Mouse (Mus musculus) CH12.LX (cell line): Measurements from ENCODE around the gene Tspan14. TPM values are rescaled to one million over a fixed set of nuclear protein-coding genes. Genes with fewer than 3 reads are reported as not detected.

ENCODE experiments used
- DNase-seq: peaks from one replicate; pipeline ENCODE4 v3.0.0-alpha.2; 2013; ENCODE audit errors: extremely low read depth
- H3K27ac ChIP-seq: 2 replicates; pipeline ENCODE4 v1.5.1; 2012; ENCODE audit warnings: low read depth, mild to moderate bottlenecking, control low read depth, moderate library complexity; ENCODE audit not compliant: insufficient read depth
- H3K27me3 ChIP-seq: replicated peaks from 2 replicates; pipeline ENCODE3; 2012; ENCODE audit warnings: inconsistent platforms
- H3K36me3 ChIP-seq, 2 experiments: replicated peaks in 1 of 2; 2 replicates each; pipeline versions ENCODE3 to v1.6.1; 2012; ENCODE audit warnings: inconsistent platforms in 1 of 2, low read length in 1 of 2, mild to moderate bottlenecking in 1 of 2, mixed read lengths in 1 of 2, moderate library complexity in 1 of 2; ENCODE audit not compliant: control insufficient read depth in 1 of 2, insufficient read depth in 1 of 2
- H3K4me1 ChIP-seq, 2 experiments: 2 replicates each; pipeline ENCODE4 v1.6.1; 2012; ENCODE audit warnings: inconsistent platforms in 1 of 2, moderate library complexity in 1 of 2; ENCODE audit not compliant: insufficient read depth in 2 of 2, control insufficient read depth in 1 of 2
- H3K4me2 ChIP-seq: 2 replicates; pipeline ENCODE4 v1.6.1; 2012; ENCODE audit warnings: low read depth, mild to moderate bottlenecking, control low read depth; ENCODE audit not compliant: poor library complexity, insufficient read depth, severe bottlenecking
- H3K4me3 ChIP-seq, 3 experiments: fragments of 150-350 bp in 1 of 3; sonication (generic) in 1 of 3; replicated peaks in 1 of 3; 2 replicates each; pipeline versions ENCODE3 to v1.5.1; 2011 to 2012; ENCODE audit warnings: low read depth in 2 of 3, low read length in 2 of 3, mild to moderate bottlenecking in 2 of 3, moderate library complexity in 2 of 3, control low read depth in 1 of 3, improper control_type of control experiment in 1 of 3, inconsistent platforms in 1 of 3, mixed read lengths in 1 of 3; ENCODE audit not compliant: poor library complexity in 1 of 3
- H3K79me2 ChIP-seq: replicated peaks from 2 replicates; pipeline ENCODE4 v1.6.1; 2012; ENCODE audit warnings: mild to moderate bottlenecking, moderate library complexity; ENCODE audit not compliant: control insufficient read depth, poor library complexity, insufficient read depth, severe bottlenecking; ENCODE audit errors: extremely low read depth
- H3K9ac ChIP-seq: 2 replicates; pipeline ENCODE4 v1.6.1; 2012; ENCODE audit warnings: low read depth, mild to moderate bottlenecking, control low read depth, moderate library complexity; ENCODE audit not compliant: insufficient read depth
- H3K9me3 ChIP-seq: replicated peaks from 2 replicates; pipeline ENCODE3; 2012; ENCODE audit warnings: low read length, inconsistent platforms, mixed read lengths
- CHD1 ChIP-seq: IDR thresholded peaks from 2 replicates; pipeline ENCODE4 v1.6.1; 2012; ENCODE audit warnings: low read depth, low read length, improper control_type of control experiment, inconsistent platforms
- CTCF ChIP-seq, 2 experiments: IDR thresholded peaks in 1 of 2; conservative IDR thresholded peaks in 1 of 2; 2 replicates each; pipeline ENCODE4 v1.5.1; 2011 to 2012; ENCODE audit warnings: low read depth in 2 of 2, low read length in 2 of 2, improper control_type of control experiment in 1 of 2, inconsistent platforms in 1 of 2, mild to moderate bottlenecking in 1 of 2, moderate library complexity in 1 of 2
- E2F4 ChIP-seq: IDR thresholded peaks from 2 replicates; pipeline ENCODE4 v1.6.1; 2011; ENCODE audit warnings: low read depth, low read length, improper control_type of control experiment; ENCODE audit not compliant: insufficient replicate concordance
- ELF1 ChIP-seq: IDR thresholded peaks from 2 replicates; pipeline ENCODE4 v1.6.1; 2014; ENCODE audit warnings: low read depth, mild to moderate bottlenecking, inconsistent platforms, low read length, improper control_type of control experiment
- EP300 ChIP-seq: IDR thresholded peaks from 2 replicates; pipeline ENCODE4 v1.6.1; 2011; ENCODE audit warnings: low read length, improper control_type of control experiment
- ETS1 ChIP-seq: conservative IDR thresholded peaks from 2 replicates; pipeline ENCODE4 v1.6.1; 2012; ENCODE audit warnings: low read depth, mild to moderate bottlenecking, inconsistent platforms, low read length, improper control_type of control experiment, moderate library complexity
- GABPA ChIP-seq: IDR thresholded peaks from 2 replicates; pipeline ENCODE4 v1.6.1; 2012; ENCODE audit warnings: low read depth, low read length, improper control_type of control experiment, inconsistent platforms; ENCODE audit not compliant: insufficient replicate concordance
- HCFC1 ChIP-seq: IDR thresholded peaks from 2 replicates; pipeline ENCODE4 v1.6.1; 2012; ENCODE audit warnings: low read depth, mild to moderate bottlenecking, inconsistent platforms, low read length, improper control_type of control experiment
- MAFK ChIP-seq: IDR thresholded peaks from 2 replicates; pipeline ENCODE4 v1.6.1; 2011; ENCODE audit warnings: low read length, improper control_type of control experiment; ENCODE audit not compliant: insufficient replicate concordance
- MEF2A ChIP-seq: IDR thresholded peaks from 2 replicates; pipeline ENCODE4 v1.6.1; 2014; ENCODE audit warnings: low read depth, mild to moderate bottlenecking, inconsistent platforms, low read length, improper control_type of control experiment, borderline replicate concordance
- NELFE ChIP-seq: IDR thresholded peaks from 2 replicates; pipeline ENCODE4 v1.6.1; 2011; ENCODE audit warnings: low read depth, low read length, improper control_type of control experiment
- TCF12 ChIP-seq: IDR thresholded peaks from 2 replicates; pipeline ENCODE4 v1.6.1; 2014; ENCODE audit warnings: low read depth, mild to moderate bottlenecking, inconsistent platforms, low read length, improper control_type of control experiment
- UBTF ChIP-seq: IDR thresholded peaks from 2 replicates; pipeline ENCODE4 v1.6.1; 2012; ENCODE audit warnings: low read depth, mild to moderate bottlenecking, inconsistent platforms, low read length, improper control_type of control experiment, moderate library complexity
- ZMIZ1 ChIP-seq: IDR thresholded peaks from 2 replicates; pipeline ENCODE4 v1.6.1; 2012; ENCODE audit warnings: low read depth, mild to moderate bottlenecking, inconsistent platforms, low read length, improper control_type of control experiment
- dilution Hi-C: fragments of 300-500 bp; cut with MboI; formaldehyde crosslinking; loops from 2 replicates; pipeline ENCODE4 v1.14.3; 2020; ENCODE audit warnings: low sequenced_read_pairs; ENCODE audit not compliant: extremely low pct_unique_long_range_greater_than_20kb, extremely low pct_ligation_motif_present
- in situ Hi-C: fragments of 300-500 bp; cut with MboI; formaldehyde crosslinking; loops from 3 replicates; pipeline ENCODE4 v1.14.3; 2019; ENCODE audit warnings: low sequenced_read_pairs, low pct_ligation_motif_present, low pct_unique_long_range_greater_than_20kb, mixed read lengths
- polyA plus RNA-seq: library from polyadenylated mRNA; unstranded; fragments of >175 nt; gene quantifications from 2 replicates; pipeline ENCODE4 v1.2.1, GENCODE M21; 2012; ENCODE audit warnings: low read depth; ENCODE audit not compliant: insufficient read length
- total RNA-seq, 2 experiments: library from RNA; depleted of rRNA; stranded (reverse); fragments of 300-350 nt in 1 of 2; fragments of >200 nt in 1 of 2; gene quantifications; 2 replicates each; pipeline ENCODE4 v1.2.3; 2012 to 2014

The Tspan14 gene
- total and polyA plus RNA-seq, 3 experiments: 11.6 to 19.1 (median 14.9) TPM

DNA sequence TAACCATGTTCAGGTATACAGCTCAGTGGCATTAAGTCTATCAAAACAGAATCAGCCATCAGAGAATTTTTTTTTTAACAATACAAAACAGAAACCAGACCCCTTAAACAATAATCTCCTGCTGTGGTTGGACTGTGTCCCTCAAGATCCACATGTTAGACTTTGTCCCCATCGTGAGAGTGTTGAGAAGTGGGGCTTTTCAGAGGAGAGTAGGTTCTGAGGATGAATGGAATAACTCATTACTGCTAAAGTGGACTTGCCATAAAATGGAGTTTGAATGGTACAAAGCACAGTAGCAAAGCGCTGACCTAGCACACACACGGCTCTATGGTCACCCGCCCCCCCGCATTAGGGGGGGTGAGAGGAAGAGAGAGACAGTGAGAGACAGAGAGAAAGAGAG, 37.7 kb downstream of the Tspan14 start:
- dilution Hi-C loops: no loop called here
- in situ Hi-C loops: no loop called here
- no peak for DNase-seq
- H3K9ac ChIP-seq: no peak overlapping the region
- H3K79me2 ChIP-seq: peaks cover 6% of the 10 kb centered on the region
- no peaks in the 10 kb centered on the region for H3K27me3 ChIP-seq
- H3K36me3 ChIP-seq: peaks cover 6 to 76% of the 10 kb centered on the region in 2 experiments
- H3K4me2 ChIP-seq: no peak overlapping the region
- H3K9me3 ChIP-seq: no peaks in the 10 kb centered on the region
- H3K4me3 ChIP-seq: no peak overlapping the region
- H3K27ac ChIP-seq: no peak overlapping the region
- H3K4me1 ChIP-seq: peaks cover 22 to 91% of the 10 kb centered on the region in 2 experiments
- TF ChIP-seq GABPA: no peak
- no peak for TF ChIP-seq CHD1
- no peak for TF ChIP-seq NELFE
- TF ChIP-seq HCFC1: no peak
- TF ChIP-seq MAFK: no peak
- no peak for TF ChIP-seq E2F4
- no peak for TF ChIP-seq ZMIZ1
- no peak for TF ChIP-seq TCF12
- TF ChIP-seq CTCF (conservative IDR thresholded peaks at IDR 0.05 in 1 of 2, IDR thresholded peaks at IDR 0.05 in 1 of 2; ENCODE audit: low read depth in 2 of 2, low read length in 2 of 2): no peak
- no peak for TF ChIP-seq EP300

- peaks cover 15 to 79% of the 10 kb centered on the region in 2 experiments for H3K4me1 ChIP-seq
- H3K36me3 ChIP-seq: peaks cover 6 to 78% of the 10 kb centered on the region in 2 experiments
- dilution Hi-C loops (no loop called here), in situ Hi-C loops (no loop called here)
- no peak overlapping the region for H3K9ac ChIP-seq
- H3K4me2 ChIP-seq: no peak overlapping the region
- H3K27me3 ChIP-seq: no peaks in the 10 kb centered on the region
- no peak overlapping the region for H3K27ac ChIP-seq
- H3K9me3 ChIP-seq: no peaks in the 10 kb centered on the region
- peaks cover 6% of the 10 kb centered on the region for H3K79me2 ChIP-seq
- H3K4me3 ChIP-seq: no peak overlapping the region
- no peak for TF ChIP-seq UBTF
- TF ChIP-seq MEF2A: no peak
- TF ChIP-seq ETS1: no peak
- no peak for TF ChIP-seq EP300
- TF ChIP-seq CHD1: no peak
- TF ChIP-seq ELF1: no peak
- no peak for DNase-seq
Observed at GRCm38 (mm10) chr14:40927041-40927440, 39.6 kb downstream of the Tspan14 start.
